Mouse (Mus musculus): Measurements from ENCODE around the gene Spin1.

Spin1 gene

DNA sequence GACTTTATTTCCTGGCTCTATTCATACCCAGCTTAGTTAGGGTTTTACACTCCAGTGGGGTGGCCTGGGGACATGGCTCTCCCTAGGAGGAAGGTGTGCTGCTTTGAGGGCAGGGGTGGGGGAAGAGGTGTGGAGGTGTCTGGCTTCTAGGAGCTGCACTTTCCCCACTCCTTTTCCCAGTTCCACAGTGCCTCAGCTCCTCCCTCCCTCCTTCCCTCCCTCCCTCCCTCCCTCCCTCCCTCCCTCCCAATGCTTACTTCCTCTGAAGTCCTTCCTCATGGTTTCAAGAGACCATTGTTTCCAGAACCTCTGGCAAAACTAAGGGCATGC is 37.0 kb downstream of the Spin1 start:
- DNase-seq, result no peak

DNA sequence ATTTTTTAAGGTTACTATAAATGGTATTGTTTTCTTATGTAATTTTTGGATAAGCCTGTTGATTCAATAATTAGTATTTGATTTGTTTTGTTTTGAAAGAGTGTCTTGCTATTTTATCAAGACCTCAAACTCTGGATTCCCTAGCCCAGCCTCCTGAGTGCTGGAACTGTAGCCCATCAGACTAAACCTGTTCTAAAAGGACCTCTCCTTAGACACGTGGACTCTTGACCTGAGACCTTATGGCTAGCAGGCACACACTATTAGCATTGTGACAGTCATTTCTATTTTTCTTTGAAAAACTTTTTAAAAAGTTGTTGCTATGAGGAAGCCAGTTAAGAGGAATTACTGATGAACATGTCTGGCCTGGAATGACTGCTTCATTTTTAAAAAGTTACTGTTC is 46.4 kb downstream of the Spin1 start:
- DNase-seq, result no peak

DNA sequence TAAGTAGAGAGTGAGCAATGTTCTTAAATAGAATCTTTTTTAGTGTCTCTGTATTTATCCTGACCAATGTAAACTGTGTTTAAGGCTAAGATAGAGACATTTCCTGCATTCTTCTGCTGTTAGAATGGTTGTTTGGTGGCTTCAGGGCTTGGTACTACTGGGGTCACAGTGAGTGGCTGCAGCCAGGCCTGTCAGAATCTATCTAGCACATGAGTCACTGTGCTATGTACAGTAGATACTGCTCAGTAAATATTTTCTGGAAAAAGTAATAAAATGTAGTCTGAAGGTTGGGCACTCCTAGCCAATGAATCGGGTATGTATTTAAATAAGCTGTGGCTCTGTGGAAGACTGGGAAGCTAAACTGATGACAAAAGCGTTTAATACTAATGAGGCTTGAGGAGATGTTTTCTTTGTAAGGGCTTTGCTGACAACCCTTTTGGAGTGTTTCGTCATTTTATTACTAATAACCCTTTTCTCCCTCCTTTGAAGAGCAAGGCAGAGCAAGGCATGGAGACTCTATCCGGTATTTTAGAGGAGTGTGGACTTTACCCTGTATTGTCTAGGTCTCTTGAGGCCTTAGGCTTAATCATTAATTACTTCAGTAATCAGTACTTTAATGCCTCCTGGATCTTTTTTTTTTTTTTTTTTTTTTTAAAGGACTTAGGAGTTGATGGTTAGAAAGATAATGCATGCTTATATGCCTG is 52.4 kb downstream of the Spin1 start:
- DNase-seq, result no peak

DNA sequence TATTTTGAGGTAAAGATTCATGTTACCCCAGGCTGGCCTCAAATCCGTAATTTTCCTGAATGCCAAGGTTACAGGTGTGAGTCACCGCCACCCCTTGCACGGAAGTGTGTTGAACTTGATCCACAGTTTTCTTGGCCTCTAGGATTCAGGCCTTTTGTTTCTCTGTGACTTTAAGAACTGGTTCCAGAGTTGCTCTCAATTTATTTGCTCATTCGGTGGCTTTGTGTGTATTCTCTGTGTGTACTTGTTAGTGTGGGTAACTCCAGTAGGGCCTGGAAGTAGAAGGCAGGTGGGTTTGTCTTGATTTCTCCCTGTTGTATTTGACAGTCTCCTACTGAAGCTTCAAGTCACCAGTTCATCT is 53.0 kb downstream of the Spin1 start:
- no peak for DNase-seq

DNA sequence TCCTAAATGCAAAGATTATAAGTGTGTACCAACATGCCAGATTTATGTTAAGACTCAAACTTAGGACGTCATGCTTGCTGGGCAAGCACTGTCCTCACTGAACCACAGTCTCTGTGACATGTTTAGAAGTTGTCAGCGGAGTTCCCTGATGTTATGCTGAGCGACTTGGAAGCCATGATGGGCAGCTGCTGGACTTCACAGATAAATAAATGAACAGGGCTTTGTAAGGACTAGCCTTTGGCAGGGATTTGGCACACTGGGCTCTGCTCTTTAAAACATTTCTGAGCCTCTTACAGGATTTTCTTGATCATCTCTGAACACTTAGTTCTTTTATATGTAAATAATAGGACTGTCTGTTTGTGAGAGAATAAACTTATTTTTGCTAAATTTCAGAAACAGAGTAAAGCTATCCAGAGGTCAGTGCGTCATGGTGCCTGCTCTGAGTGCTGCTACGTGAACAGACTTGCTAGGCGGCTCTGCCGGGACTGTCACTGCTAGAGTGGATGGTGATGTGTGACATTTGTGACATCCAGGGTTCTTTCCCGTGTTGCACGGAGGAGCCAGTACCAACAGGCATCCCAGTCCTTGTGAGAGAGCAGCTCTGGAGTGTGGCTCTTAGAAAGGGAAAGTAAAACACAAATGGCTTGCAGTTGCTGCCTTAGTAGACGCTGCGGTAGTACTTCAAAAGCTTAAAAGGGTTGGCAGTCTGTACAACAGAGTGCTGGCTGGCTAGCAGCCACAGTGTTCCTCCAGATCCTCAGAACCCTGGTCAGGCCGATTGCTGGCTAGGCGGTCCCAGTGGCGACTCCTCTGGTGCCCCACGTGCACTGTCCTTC is 54.7 kb downstream of the Spin1 start:
- peak; percentile 49 to 77 for DNase-seq

DNA sequence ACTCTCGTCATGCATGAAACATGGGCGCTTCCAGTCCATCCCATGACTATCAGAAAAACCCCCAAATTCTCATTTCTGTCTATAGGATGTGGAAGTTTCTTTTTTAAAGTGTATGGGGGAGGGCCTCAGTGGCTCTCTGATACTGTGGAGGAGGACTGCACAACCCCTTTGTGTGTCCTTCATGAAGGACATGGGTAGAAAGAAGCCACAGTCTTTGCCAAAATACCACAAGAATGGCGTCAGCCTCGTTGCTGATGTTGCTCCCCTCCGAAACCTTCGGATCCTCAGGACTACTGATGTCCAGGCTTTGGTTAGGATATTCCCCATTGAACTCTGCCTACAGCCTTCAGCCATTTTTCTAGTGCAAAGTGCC is 55.3 kb downstream of the Spin1 start:
- DNase-seq, result no peak

DNA sequence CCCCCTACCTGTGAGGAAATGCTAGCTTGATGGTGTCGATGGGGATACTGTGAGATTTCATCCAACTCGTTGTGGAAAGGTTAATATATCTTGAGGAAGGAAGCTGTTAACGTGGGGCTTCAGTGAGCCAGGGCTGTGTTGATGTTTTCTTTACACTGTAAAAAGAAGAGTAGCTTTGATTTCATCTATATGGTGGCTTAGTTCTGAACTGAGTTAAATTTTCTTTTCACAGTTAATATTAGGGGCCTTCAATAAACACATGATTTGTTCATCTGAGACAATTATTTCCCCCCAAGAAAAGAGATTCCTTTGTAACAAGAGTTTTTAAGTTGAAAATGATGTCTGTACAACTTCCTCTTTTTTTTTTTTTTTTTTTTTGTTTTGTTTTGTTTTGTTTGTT is 56.6 kb downstream of the Spin1 start:
- DNase-seq, result no peak

DNA sequence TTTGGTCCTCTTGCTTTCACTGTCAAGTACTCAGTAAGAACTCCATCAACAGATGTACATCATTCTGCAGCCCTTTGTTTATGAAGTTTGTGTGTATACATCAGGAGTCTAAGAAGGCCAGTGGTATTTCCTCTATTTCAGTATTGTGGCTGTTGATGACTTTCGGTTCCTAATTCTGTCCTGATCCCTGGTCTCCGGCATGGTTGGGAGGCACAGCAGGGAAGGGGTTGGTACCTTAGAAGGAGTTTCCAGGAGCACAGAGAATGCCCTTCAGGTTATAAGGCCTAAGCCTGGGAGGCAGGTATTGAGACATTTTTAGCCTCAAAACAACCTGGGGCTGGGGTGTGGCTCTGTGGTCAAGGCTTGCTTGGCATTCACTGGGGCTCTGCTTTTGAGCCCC is 61.0 kb downstream of the Spin1 start:
- DNase-seq, result no peak

DNA sequence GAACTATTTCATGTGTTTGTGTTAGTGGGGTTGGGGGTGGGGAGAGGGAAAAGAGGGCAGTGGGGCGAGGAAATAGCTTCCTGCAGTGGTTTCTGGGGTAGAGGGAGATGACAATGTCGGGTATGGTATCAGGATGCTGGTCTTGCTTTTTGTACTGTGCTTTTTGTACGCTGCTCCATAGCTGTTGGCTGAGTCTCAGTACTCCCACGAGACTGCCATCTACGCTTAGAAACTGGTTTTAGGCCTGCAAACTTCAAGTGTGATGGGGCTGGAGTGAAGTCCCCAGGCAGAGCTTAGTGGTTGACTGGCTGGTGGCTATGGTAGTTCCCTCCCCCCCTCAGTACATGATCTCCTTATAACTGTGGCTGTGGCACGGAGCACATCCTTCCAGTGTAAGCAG is 61.6 kb downstream of the Spin1 start:
- no peak for DNase-seq

DNA sequence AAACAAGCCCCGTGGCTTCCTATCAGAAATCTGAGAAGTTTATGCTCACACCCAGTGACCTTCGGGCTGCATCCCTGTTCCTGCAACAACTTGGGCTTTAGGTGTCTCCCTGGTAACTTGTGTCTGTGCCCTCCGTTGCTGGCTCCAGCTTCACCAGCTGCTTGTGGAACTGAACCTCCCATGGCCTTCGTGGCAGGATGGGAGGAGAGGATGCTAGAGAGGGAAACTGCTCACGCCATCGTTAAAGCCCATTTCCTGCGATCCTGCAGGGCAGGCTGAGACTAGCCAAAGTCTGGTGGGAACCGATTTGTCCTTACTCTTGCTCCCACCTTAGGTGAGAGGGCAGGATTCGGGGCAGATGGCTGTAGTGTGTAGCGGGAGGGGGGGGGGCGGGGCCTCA is 66.0 kb downstream of the Spin1 start:
- no peak for DNase-seq

DNA sequence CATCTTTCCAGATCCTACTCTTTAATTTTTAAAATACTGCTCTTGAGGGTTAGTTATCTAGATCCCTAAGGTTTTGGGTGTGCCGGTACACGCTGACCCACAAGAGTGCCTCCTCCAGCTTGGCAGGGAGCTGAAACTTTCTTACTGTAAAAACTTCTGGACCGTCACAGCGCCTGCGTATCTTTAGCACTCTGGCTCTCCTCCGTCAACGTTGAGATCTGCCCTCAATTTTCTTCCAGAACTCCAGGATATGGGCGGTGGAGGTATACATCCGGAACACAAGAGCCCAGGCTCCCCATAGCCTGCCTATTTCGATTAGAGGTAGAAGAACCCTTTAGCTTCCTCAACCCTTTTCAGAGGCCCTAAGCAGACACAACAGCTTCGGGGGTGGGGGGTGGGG is 69.5 kb downstream of the Spin1 start:
- peak in 1 of 2 experiments; percentile 37 for DNase-seq

DNA sequence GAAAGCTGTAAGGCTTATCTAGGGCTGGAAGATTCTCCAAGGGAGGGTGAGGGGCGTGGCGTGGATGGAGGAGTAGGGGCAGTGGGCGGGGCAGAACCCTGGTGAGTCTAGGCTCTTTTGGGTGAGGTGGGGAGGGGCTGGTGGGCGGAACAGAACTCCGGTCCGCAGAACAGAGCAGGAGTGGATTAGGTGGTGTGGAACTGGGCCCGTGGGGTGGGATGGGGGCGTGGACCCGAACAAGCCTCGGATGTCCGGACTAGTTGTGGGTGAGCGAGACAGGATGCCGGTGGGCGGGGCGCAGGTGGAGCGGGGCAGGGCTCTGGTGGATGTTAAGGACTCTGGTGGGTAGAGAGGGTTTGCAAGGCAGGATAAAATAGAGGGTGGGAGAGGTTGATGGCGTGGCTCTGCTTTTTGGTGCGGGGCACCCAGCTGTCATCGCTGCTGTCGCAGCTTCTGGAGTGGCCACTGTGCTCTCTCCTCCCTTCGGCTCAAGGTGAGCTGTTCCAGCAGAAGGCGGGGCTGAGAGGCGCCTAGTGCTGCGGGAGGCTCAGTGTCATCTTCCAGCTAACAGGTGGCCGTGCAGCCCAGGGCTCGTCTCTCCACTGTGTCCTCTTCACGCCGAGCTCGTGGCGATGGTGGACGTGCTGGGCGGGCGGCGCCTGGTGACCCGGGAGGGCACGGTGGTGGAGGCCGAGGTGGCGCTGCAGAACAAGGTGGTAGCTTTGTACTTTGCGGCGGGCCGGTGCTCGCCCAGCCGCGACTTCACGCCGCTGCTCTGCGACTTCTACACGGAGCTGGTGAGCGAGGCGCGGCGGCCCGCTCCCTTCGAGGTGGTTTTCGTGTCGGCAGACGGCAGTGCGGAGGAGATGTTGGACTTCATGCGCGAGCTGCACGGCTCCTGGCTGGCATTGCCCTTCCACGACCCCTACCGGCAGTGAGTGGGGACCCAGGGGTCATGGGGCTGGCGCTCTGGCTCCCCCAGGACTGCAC is 70.3 kb downstream of the Spin1 start, which contains the start of gene Nxnl2:
TSS of gene Nxnl2 (plus strand) at position 332 of the 990 bp plus-strand sequence.
- DNase-seq, result peak; percentile 73 to 77

DNA sequence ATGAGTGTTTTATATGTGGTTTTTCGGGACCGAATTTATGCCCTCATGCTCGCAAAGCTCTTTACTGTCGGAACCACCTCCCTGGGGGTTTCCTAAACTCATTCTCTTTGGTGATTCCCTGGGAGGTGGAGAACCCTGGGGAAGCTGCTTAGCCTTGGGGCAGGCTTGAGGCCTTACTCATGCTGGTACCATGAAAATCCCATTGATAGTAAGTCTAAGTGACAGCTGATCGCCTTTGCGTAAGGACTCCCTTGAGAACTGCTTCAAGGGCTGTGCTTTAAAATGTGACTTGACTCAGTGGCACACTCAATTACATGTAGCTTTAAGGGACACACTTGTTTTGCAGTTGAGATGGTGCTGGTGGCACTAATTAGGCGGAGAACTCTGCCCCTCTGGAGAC is 71.9 kb downstream of the Spin1 start:
- DNase-seq, result no peak

DNA sequence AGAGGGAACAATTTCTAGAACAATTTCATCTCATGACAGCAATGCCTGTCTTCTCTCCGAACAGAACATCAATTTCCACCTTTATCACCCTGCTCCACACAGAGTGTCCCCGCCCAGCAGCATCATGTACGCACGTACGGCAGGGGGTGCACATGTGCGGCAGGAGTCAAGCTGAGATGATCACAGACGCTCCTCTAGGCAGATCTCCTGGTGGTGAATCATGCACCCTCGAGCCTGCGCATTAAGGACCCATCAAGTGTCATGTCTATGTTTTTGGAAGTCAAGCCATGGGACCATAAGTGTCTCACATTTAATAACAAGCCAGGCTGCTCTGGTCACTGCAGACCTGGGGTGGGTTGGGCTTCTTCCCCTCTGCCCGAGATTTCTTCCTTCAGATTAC is 78.3 kb downstream of the Spin1 start:
- no peak for DNase-seq

DNA sequence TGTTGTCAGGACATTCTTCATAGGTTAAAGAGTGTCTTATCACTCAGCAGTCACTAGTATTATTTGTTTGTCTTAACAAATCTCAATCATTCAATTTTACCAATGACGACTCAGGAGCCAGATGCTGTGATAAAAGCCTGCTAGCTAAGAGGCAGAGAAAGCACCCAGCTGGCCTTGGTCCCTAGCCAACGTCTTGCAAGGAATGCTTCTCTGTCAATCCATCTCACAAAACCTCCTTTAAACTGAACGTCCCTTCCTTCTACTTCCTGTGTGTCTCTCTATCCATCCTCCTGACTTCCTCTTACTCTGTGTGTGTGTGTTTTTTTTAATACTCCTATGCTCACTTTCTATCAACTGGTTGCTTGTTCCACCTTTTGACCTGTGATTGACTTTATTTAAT is 78.7 kb downstream of the Spin1 start:
- DNase-seq, result peak; percentile 38 to 70

DNA sequence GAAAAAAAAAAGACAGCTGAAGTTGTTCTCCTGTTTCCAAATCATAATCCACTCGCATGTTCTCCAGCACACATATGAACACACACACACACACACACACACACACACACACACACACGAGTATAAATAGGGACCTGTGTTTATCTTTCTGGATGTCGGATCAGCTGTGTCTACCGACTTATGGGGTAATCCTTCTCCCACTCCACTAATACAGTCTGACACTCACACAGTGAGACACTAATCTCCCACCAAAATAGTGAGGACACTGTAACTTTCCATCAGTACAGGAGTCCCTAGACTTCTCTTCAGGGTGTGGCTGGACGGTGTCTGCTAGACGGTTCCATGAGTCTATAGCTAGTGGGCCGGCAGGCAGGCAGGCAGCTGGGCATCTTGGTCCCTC is 81.6 kb downstream of the Spin1 start:
- DNase-seq, result no peak

DNA sequence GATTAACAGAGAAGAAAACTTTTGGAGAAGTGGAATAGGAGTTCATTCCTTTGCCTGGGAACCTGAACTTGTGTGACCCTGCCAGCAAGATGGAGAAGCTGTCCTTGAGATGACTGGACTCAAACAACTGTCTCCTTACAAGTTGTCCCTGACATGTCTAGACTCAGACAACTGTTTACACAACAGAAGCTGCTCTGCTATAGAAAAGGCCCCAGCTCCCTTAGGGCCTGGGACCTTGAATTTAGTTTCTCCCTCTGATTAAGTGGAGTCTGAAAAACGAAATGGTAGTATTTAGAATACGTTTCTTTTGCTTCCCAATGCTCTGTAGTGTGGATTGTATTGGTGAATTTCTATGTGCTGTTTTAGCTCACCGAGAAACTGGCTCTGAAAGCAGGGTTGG is 84.2 kb downstream of the Spin1 start:
- DNase-seq, result no peak

DNA sequence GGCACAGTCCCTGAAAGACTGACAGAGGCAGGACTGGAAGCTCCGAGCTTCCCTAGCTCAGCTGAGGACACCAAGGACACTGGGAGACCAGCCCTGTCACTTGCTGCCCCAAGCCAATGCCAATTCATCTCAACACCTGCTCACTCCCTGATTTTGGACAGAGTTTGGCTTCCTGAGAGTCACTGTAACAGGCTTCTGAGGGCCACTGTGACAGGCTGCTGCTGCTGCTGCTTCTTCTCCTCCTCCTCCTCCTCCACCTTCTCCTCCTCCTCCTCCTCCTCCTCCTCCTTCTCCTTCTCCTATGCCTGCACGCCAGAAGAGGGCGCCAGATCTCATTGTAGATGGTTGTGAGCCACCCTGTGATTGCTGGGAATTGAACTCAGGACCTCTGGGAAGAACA is 89.7 kb downstream of the Spin1 start:
- no peak for DNase-seq

DNA sequence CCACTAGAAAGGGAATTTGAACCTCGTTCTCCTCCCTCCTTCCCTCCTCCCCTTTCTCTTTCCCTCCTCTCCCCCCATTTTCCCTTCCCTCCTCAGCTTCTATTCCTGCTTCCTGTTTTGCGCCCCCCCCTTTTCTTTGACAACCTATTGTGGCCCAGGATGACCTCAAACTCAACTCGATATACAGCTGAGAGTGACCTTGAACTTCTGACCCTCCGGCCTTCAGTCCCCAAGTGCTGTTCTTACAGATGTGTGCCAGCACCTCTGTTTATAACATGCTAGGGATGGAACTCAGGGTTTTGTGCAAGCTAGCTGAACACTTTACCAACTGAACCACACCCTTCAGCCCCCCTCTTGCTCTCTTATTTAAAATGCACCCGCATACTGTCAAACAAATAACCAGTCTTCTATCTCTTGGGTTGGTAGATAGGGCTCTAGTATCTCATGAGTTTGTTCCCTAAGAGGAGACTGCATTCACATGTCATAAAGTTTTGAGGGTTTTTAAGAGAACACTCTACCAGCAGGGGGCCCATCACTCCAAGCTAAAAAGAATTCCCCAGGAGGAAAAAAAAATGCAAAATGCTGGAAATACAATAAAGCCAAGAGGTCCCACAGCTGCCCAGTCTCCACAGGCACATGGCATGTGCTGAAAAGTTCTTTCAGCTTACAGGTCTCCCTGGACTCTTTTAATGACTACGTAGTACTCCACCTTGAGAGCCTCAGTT is 90.9 kb downstream of the Spin1 start:
- peak in 1 of 2 experiments; percentile 47 for DNase-seq

DNA sequence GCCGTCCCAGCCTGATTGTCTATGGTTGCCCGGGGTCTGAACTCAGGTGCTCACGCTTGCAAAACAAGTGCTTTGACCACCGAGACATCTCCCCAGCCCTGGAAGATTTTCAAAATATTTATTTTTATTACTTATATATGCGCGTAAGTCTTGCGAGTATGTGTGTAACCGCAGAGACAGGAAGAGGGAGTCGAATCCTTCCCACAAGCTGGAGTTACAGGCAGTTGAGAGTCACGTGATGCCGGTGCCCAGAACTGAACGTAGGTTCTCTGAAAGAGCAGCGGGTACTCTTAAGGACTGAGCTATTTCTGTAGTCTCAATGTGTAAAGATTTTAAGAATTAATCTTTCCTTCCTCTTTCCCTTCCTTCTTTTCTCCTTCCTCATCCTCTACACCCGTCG is 93.2 kb downstream of the Spin1 start:
- no peak for DNase-seq

DNA sequence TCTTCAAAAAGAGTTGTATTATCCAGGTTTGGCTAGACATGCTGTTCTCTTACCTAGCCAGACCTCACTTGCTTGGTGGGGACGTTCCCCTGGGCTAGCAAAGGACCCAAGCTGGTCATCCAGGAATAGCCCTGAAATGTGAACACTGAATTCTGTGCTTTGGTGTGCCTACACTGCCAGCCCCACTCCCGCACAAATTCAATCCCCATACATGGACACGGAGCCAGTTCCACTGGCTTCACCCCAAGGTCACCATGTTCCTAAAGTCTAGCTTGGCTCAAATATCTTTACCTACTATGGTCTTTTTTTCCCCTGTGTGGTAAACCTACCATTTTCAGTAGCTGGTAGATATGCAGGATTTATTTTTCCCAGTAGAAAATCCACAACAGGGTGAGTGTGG is 97.0 kb downstream of the Spin1 start:
- DNase-seq, result no peak

DNA sequence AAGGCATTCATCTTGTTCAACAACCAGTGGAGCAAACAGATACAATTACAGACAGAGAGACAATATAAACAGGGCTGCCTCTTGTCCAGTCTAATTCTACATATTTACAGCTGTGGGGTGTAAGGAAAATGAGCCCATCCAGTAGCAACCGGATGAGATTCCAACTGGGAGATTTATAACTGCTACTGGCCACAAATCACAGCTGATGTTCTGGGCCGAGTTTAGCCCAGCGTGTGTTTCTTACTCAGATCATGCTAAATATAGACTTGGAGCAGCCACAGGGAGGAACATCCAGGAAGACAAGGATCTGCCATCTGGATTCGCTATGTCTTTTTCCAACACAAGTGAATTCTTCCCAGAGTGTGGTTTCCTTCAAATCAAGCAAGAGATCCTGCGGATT is 97.5 kb downstream of the Spin1 start:
- DNase-seq, result peak; percentile 15 to 44

Measured in lung, postnatal 4 days (tissue).